Mouse (Mus musculus): ENCODE measurements at regions not wholly inside any gene's neighbourhood (a gene's known extent, or its start where the extent isn't known, plus 50 kb on each side); places are given as distances from the start of the nearest gene placed in this dataset.

GRCm38 (mm10) chr2:50850071-50850470 is 298.8 kb downstream of the Rnd3 start:
- TF ChIP-seq CTCF (IDR thresholded peaks at IDR 0.05; ENCODE audit: insufficient read depth, low read depth, low read length) (no peak), POLR2A (IDR thresholded peaks at IDR 0.05; ENCODE audit: insufficient read depth, low read depth, low read length) (no peak)
- 94% methylated on average over 3 of the region's 3 CpGs for WGBS
- Histone ChIP-seq H3K4me1 (ENCODE audit: control insufficient read depth, insufficient read depth, low read length) (no peaks in the 10 kb centered on the region), H3K27ac (ENCODE audit: insufficient read depth, low read depth, low read length) (no peak overlapping the region), H3K4me3 (ENCODE audit: insufficient read depth, low read depth, low read length) (no peak overlapping the region)

- WGBS: 88% methylated on average over 2 of the region's 2 CpGs
- TF ChIP-seq CTCF (IDR thresholded peaks at IDR 0.05; ENCODE audit: insufficient read depth, low read depth, low read length): no peak
- no peak for TF ChIP-seq POLR2A (IDR thresholded peaks at IDR 0.05; ENCODE audit: insufficient read depth, low read depth, low read length)
- Histone ChIP-seq H3K4me3 (ENCODE audit: insufficient read depth, low read depth, low read length) (no peak overlapping the region), H3K27ac (ENCODE audit: insufficient read depth, low read depth, low read length) (no peak overlapping the region), H3K4me1 (ENCODE audit: control insufficient read depth, insufficient read depth, low read length) (no peaks in the 10 kb centered on the region)
Observed at GRCm38 (mm10) chr2:50841881-50842280, 307.0 kb downstream of the Rnd3 start.

GRCm38 (mm10) chr2:50835511-50836320 is 313.2 kb downstream of the Rnd3 start:
- H3K4me3 ChIP-seq (ENCODE audit: insufficient read depth, low read depth, low read length): no peak overlapping the region
- TF ChIP-seq CTCF (IDR thresholded peaks at IDR 0.05; ENCODE audit: insufficient read depth, low read depth, low read length): no peak
- no peak for TF ChIP-seq POLR2A (IDR thresholded peaks at IDR 0.05; ENCODE audit: insufficient read depth, low read depth, low read length)
- H3K27ac ChIP-seq (ENCODE audit: insufficient read depth, low read depth, low read length): no peak overlapping the region
- WGBS: 66% methylated on average over 6 of the region's 6 CpGs
- H3K4me1 ChIP-seq (ENCODE audit: control insufficient read depth, insufficient read depth, low read length): no peaks in the 10 kb centered on the region

- Histone ChIP-seq H3K4me3 (ENCODE audit: insufficient read depth, low read depth, low read length) (no peak overlapping the region), H3K4me1 (ENCODE audit: control insufficient read depth, insufficient read depth, low read length) (no peaks in the 10 kb centered on the region), H3K27ac (ENCODE audit: insufficient read depth, low read depth, low read length) (no peak overlapping the region)
- 98% methylated on average over 5 of the region's 5 CpGs for WGBS
- TF ChIP-seq POLR2A (IDR thresholded peaks at IDR 0.05; ENCODE audit: insufficient read depth, low read depth, low read length) (no peak), CTCF (IDR thresholded peaks at IDR 0.05; ENCODE audit: insufficient read depth, low read depth, low read length) (no peak)
Observed at GRCm38 (mm10) chr2:50833791-50834190, 315.1 kb downstream of the Rnd3 start.

- Histone ChIP-seq H3K27ac (ENCODE audit: insufficient read depth, low read depth, low read length) (no peak overlapping the region), H3K4me1 (ENCODE audit: control insufficient read depth, insufficient read depth, low read length) (no peaks in the 10 kb centered on the region), H3K4me3 (ENCODE audit: insufficient read depth, low read depth, low read length) (no peak overlapping the region)
- WGBS: 58% methylated on average over 4 of the region's 4 CpGs
- TF ChIP-seq POLR2A (IDR thresholded peaks at IDR 0.05; ENCODE audit: insufficient read depth, low read depth, low read length): no peak
- no peak for TF ChIP-seq CTCF (IDR thresholded peaks at IDR 0.05; ENCODE audit: insufficient read depth, low read depth, low read length)
Observed at GRCm38 (mm10) chr2:50832471-50832870, 316.4 kb downstream of the Rnd3 start.

GRCm38 (mm10) chr2:50830056-50830720 is 318.7 kb downstream of the Rnd3 start:
- Histone ChIP-seq H3K4me1 (ENCODE audit: control insufficient read depth, insufficient read depth, low read length) (no peaks in the 10 kb centered on the region), H3K27ac (ENCODE audit: insufficient read depth, low read depth, low read length) (no peak overlapping the region), H3K4me3 (ENCODE audit: insufficient read depth, low read depth, low read length) (no peak overlapping the region)
- no peak for TF ChIP-seq POLR2A (IDR thresholded peaks at IDR 0.05; ENCODE audit: insufficient read depth, low read depth, low read length)
- no peak for TF ChIP-seq CTCF (IDR thresholded peaks at IDR 0.05; ENCODE audit: insufficient read depth, low read depth, low read length)
- 81% methylated on average over 5 of the region's 5 CpGs for WGBS

- Histone ChIP-seq H3K4me1 (ENCODE audit: control insufficient read depth, insufficient read depth, low read length) (no peaks in the 10 kb centered on the region), H3K4me3 (ENCODE audit: insufficient read depth, low read depth, low read length) (no peak overlapping the region), H3K27ac (ENCODE audit: insufficient read depth, low read depth, low read length) (no peak overlapping the region)
- WGBS: 92% methylated on average over 5 of the region's 5 CpGs
- TF ChIP-seq POLR2A (IDR thresholded peaks at IDR 0.05; ENCODE audit: insufficient read depth, low read depth, low read length): no peak
- no peak for TF ChIP-seq CTCF (IDR thresholded peaks at IDR 0.05; ENCODE audit: insufficient read depth, low read depth, low read length)
Observed at GRCm38 (mm10) chr2:50827097-50827496, 321.8 kb downstream of the Rnd3 start.

GRCm38 (mm10) chr2:50826537-50826936 is 322.4 kb downstream of the Rnd3 start:
- TF ChIP-seq CTCF (IDR thresholded peaks at IDR 0.05; ENCODE audit: insufficient read depth, low read depth, low read length) (no peak), POLR2A (IDR thresholded peaks at IDR 0.05; ENCODE audit: insufficient read depth, low read depth, low read length) (no peak)
- WGBS: 85% methylated on average over 3 of the region's 3 CpGs
- Histone ChIP-seq H3K27ac (ENCODE audit: insufficient read depth, low read depth, low read length) (no peak overlapping the region), H3K4me3 (ENCODE audit: insufficient read depth, low read depth, low read length) (no peak overlapping the region), H3K4me1 (ENCODE audit: control insufficient read depth, insufficient read depth, low read length) (no peaks in the 10 kb centered on the region)

GRCm38 (mm10) chr2:50825626-50826025 is 323.3 kb downstream of the Rnd3 start:
- H3K4me1 ChIP-seq (ENCODE audit: control insufficient read depth, insufficient read depth, low read length): no peaks in the 10 kb centered on the region
- no peak overlapping the region for H3K27ac ChIP-seq (ENCODE audit: insufficient read depth, low read depth, low read length)
- WGBS: 96% methylated on average over 5 of the region's 5 CpGs
- TF ChIP-seq CTCF (IDR thresholded peaks at IDR 0.05; ENCODE audit: insufficient read depth, low read depth, low read length) (no peak), POLR2A (IDR thresholded peaks at IDR 0.05; ENCODE audit: insufficient read depth, low read depth, low read length) (no peak)
- H3K4me3 ChIP-seq (ENCODE audit: insufficient read depth, low read depth, low read length): no peak overlapping the region
